Mouse (Mus musculus) cerebellum, adult 2 months (tissue): ENCODE measurements around the gene Eif4a3. TPM values are rescaled to one million over a fixed set of nuclear protein-coding genes. Genes with fewer than 3 reads are reported as not detected.
"Not testable (repeated sequence)": the region's sequence is repeated elsewhere in the genome, so short reads cannot be mapped to it uniquely, and the experiment has no call there.

Experiments used
- DNase-seq, 2 experiments: peaks; one replicate each; pipeline ENCODE4 v3.0.0; 2021
- H3K27ac ChIP-seq: fragments of 200-500 bp; 2 replicates; pipeline ENCODE4 v1.5.1; 2012; ENCODE audit warnings: low read length, control low read depth, inconsistent platforms; ENCODE audit not compliant: insufficient read depth
- H3K27me3 ChIP-seq: fragments of 200-500 bp; 2 replicates; pipeline ENCODE4 v1.6.1; 2012; ENCODE audit warnings: inconsistent platforms, mild to moderate bottlenecking, low read length, moderate library complexity; ENCODE audit not compliant: control insufficient read depth, insufficient read depth
- H3K4me1 ChIP-seq: fragments of 200-500 bp; 2 replicates; pipeline ENCODE4 v1.6.1; 2011; ENCODE audit warnings: low read length; ENCODE audit not compliant: control insufficient read depth, insufficient read depth
- H3K4me3 ChIP-seq: fragments of 200-500 bp; replicated peaks from 2 replicates; pipeline ENCODE3; 2011; ENCODE audit warnings: mild to moderate bottlenecking, low read depth, low read length, control low read depth; ENCODE audit not compliant: insufficient read depth
- CTCF ChIP-seq: fragments of 200-500 bp; IDR thresholded peaks from 2 replicates; pipeline ENCODE4 v1.5.1; 2011; ENCODE audit warnings: low read depth, mild to moderate bottlenecking, control low read depth, low read length, moderate library complexity, borderline replicate concordance; ENCODE audit not compliant: insufficient read depth
- POLR2A ChIP-seq: fragments of 200-500 bp; IDR thresholded peaks from 2 replicates; pipeline ENCODE4 v1.6.1; 2011; ENCODE audit warnings: low read length, control low read depth, borderline replicate concordance; ENCODE audit not compliant: insufficient read depth
- WGBS: fragments of 180-500 bp; shearing (Covaris S2); methylation state at CpG from one replicate; pipeline ENCODE4 v1.1.7; 2018; 5-methylcytosine and 5-hydroxymethylcytosine counted together
- polyA plus RNA-seq: library from polyadenylated mRNA; depleted of rRNA; stranded (reverse); fragments of >200 nt; gene quantifications from 2 replicates; pipeline ENCODE4 v1.2.3, GENCODE M21; 2012

The Eif4a3 gene
- polyA plus RNA-seq, 1 experiment = 120 TPM

GRCm38 (mm10) chr11:119267768-119268556, 31.9 kb downstream of the Eif4a3 start, which contains the start of gene Gaa:
TSS of gene Gaa (plus strand) at chr11:119267887.
- Histone ChIP-seq H3K4me1 (peaks cover 12% of the 10 kb centered on the region), H3K27ac (peak within 1 kb of the TSS; percentile 74), H3K27me3 (no peaks in the 10 kb centered on the region), H3K4me3 (peak within 1 kb of the TSS; percentile 83)
- WGBS = 5% methylated on average over 52 of the region's 52 CpGs
- peak; percentile 68 for TF ChIP-seq POLR2A
- TF ChIP-seq CTCF = peak; percentile 94
- peak; percentile 93 to 97 for DNase-seq

- peak overlapping the region; percentile 59 for H3K27ac ChIP-seq
Observed at GRCm38 (mm10) chr11:119267241-119267674, 32.6 kb downstream of the Eif4a3 start.

DNA sequence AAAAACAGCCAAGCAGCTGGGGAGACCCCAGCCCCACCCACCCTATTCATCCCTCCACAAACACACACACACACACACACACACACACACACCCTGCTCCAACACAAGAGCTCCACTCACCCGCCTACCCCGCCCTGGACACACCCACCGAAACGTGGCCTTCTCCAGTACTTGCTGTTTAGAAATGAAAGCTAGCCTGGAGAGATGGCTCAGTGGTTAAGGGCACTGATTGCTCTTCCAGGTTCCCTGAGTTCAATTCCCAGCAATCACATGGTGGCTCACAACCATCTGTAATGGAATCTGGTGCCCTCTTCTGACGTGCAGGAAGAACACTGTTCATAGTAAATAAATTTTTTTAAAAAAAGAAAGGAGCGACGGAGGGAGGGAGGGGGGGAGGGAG, 34.1 kb downstream of the Eif4a3 start:
- DNase-seq = no peak
- 83% methylated on average over 7 of the region's 7 CpGs for WGBS
- TF ChIP-seq CTCF (no peak), POLR2A (no peak)
- Histone ChIP-seq H3K27ac (no peak overlapping the region), H3K27me3 (no peaks in the 10 kb centered on the region), H3K4me1 (peaks cover 12% of the 10 kb centered on the region), H3K4me3 (no peak overlapping the region)

More at GRCm38 (mm10) chr11:119267241-119267674, 32.6 kb downstream of the Eif4a3 start:
- TF ChIP-seq CTCF = no peak; the same call in 1 of the 2 replicates
- no peak for TF ChIP-seq POLR2A
- H3K4me1 ChIP-seq = peaks cover 12% of the 10 kb centered on the region
- peak; percentile 82 to 89 for DNase-seq
- 5% methylated on average over 6 of the region's 6 CpGs for WGBS
- H3K27me3 ChIP-seq = no peaks in the 10 kb centered on the region
- no peak overlapping the region for H3K4me3 ChIP-seq

DNA sequence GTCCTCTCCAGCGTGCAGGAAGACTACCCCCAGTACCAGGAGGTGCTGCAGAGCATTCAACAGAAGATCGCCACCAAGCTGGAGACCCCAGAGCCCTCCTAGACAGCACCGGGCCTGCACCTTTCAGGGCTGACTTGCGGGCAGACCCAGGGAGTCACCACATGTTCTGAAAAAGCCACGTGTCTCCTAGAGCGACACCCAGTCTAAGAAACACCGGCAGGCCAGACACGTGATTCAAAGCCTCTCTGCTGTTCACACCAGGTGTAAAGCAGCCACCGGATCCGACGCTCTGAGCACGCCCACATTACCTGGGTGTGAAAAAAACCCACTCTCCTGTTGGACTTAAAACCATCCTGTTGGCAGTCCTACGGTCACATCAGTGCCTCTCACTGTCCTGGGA, 35.5 kb downstream of the Eif4a3 start:
- Histone ChIP-seq H3K4me3 (no peak overlapping the region), H3K27ac (no peak overlapping the region), H3K4me1 (peaks cover 23% of the 10 kb centered on the region), H3K27me3 (no peaks in the 10 kb centered on the region)
- TF ChIP-seq CTCF = no peak
- no peak for TF ChIP-seq POLR2A
- no peak for DNase-seq
- 94% methylated on average over 13 of the region's 13 CpGs for WGBS

DNA sequence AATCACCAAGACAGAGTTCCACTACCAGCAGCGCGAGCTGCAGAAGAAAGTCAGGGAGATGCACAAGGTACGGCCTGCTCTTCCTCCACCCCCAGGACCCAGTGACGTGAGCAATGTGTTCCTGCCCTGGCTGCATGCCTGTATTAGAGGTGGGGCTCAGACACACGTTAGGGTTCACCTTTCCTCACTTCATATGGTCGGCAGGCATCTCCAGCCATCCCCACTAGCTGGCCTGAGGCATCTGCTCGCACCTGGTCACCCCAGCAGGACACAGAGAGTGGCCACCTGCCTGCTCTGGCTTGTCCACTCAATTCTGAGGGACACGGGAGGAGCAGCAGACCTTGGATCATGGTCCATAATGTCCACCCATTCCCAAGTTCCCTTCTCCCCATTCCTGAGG, 39.9 kb downstream of the Eif4a3 start:
- Histone ChIP-seq H3K27ac (no peak overlapping the region), H3K4me1 (peaks cover 13% of the 10 kb centered on the region), H3K27me3 (no peaks in the 10 kb centered on the region), H3K4me3 (no peak overlapping the region)
- DNase-seq = peak; percentile 47 to 48
- TF ChIP-seq CTCF = no peak
- TF ChIP-seq POLR2A = no peak
- WGBS = 26% methylated on average over 8 of the region's 8 CpGs

DNA sequence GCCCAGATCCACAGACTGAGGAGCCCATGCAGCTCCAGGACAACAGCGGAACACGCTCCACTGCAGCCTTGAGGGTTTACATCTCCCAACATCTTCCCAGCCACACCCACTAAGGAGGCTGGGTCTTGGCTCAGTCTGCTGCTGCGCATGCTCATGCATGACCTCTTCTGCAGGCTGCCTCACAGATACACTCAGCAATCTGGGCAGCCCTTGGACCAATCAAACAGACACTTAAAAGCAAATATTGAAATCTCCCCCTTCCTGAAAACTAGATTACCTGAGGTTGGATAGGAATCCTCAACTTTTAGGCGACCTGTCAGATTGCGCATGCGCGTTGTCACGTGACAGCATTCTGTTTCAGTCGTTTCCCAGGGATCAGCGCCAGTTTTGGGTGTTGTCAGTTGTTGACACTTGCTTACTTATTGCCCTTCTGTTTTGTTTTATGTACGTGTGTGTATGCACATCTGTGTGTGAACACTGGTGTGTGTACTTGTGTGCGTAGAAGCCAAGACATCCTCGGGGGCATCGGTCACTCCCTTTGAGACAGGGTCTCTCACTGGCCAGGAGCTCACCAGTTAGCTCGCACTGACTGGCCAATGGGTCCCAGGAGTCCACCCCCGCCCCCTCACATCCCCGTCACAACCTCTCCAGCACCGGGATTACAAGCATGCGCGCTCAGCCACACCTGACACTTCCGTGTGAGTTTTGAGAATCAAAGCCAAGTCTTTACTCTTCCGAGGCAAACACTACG, 41.1 kb downstream of the Eif4a3 start:
- H3K4me3 ChIP-seq = peak overlapping the region; percentile 57
- peak; percentile 73 to 76 for DNase-seq
- 72% methylated on average over 23 of the region's 23 CpGs for WGBS
- H3K4me1 ChIP-seq = peaks cover 13% of the 10 kb centered on the region
- 0 out of 2 replicates have a peak overlapping the region, but pooled peaks have one; percentile 10 for H3K27ac ChIP-seq
- no peaks in the 10 kb centered on the region for H3K27me3 ChIP-seq
- peak; percentile 65; the same call in 1 of the 2 replicates for TF ChIP-seq POLR2A
- TF ChIP-seq CTCF = no peak

DNA sequence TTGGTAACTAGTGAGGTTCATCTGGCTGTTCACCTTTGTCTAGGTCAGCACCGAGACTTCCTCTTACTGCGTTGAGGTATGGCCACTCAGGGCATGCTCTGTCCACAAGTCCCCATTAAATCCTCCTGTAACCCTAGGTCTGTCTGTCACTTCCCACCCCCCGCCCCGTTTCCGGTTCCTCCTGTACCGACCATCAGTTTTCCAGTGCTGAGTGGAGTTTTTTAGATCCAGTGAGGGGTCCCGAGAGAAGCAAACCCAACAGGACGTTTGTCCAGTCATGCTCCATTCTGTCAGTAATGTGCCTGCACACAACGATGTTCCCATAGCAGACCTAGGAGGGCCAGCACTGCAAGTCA, 41.7 kb downstream of the Eif4a3 start:
- H3K27ac ChIP-seq = no peak overlapping the region
- 76% methylated on average over 9 of the region's 9 CpGs for WGBS
- H3K27me3 ChIP-seq = no peaks in the 10 kb centered on the region
- H3K4me1 ChIP-seq = peaks cover 13% of the 10 kb centered on the region
- peak overlapping the region; percentile 57 for H3K4me3 ChIP-seq
- TF ChIP-seq POLR2A (no peak), CTCF (no peak)
- DNase-seq = no peak

DNA sequence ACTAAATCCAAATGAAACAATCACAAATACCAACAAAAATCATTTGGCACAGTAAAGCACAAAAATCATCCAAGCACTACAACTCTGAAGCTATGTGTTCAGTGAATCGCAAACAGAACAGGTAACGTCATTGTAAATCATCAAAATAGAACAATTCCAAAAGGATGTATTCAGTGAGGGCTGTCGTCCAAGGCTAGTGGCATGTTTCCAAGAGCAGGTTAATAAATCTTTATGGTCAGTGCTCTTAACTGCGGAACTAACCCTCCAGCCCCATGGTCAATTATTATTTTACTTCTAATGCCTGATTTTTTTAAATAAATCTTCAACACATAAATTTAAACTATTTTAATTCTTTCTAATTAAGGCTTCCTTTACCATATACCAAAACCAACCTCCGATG, 43.3 kb downstream of the Eif4a3 start:
- peaks cover 16% of the 10 kb centered on the region for H3K4me1 ChIP-seq
- not testable (repeated sequence) for H3K27me3 ChIP-seq, H3K27ac ChIP-seq, H3K4me3 ChIP-seq
- WGBS = 36% methylated on average over 5 of the region's 5 CpGs
- DNase-seq = peak in 1 of 2 experiments; percentile 49
